Mouse (Mus musculus): ENCODE measurements around the gene Ubn1. TPM values are rescaled to one million over a fixed set of nuclear protein-coding genes. Genes with fewer than 3 reads are reported as not detected.
A peak's percentile ranks its signal among the peaks of the same experiment; 100 is the strongest.

Gene Ubn1
- total RNA-seq, 1 experiment from 2014 or later: 43.6 TPM

- DNase-seq: no peak
These were observed 22.1 kb downstream of the Ubn1 start for GRCm38 (mm10) chr16:5071974-5072373.

DNA sequence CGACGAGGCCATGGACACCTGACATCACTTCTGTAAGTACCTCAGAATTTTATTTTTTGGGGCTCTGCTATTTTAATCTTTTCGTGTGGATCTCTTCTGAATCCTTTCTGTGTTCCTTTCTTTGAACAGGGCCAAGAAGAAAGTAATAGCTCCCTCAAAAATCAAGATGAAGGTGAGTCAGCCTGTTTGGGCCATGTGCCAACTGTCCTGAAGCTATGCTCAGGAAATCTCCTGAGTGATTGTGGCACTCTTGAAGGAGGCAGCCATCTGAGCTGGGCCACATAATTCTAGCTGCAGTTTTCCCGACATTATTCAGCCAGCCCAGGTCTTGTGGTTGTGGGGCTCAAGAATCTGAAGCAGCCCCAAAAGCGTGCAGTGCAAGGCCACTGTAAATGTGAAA is 24.5 kb downstream of the Ubn1 start:
- DNase-seq: peak; percentile 44

DNA sequence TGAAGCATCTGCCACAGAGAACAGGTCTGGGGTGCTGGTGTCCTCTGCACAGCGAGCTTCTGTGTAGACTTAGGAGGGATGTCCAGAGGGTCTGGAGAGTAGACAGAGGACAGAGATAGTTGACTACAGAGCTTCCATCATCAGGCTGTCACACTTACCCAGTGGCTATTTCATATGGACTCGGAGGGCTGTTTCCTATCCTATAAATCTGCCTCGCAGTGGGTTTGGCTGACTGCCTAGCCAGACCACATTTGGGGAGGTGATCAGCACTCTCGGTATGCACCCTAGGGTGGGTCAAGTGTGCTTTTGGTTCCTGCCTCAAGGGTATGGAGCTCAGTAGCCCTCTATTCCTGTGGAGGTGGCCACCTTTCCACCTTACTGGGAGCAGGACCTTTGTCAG is 35.3 kb downstream of the Ubn1 start:
- no peak for DNase-seq

DNA sequence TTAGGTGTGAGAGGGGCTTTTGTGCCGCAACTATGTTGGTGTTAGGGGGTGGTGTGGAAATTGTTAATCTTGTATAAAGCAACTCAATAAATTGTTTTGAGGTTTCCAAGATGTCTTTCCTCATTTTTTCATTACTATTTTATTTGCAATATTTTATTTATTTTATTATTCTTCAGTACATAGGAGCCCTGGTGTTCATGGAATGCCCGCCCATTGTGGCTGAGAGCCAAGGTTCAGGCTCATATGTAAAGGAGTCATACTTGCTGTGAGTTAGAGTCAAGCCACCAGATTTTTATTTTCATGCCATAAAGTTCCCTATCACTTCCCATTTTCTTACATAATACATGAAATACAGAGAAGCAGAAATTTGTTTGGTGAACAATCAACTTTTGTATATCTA is 36.3 kb downstream of the Ubn1 start:
- DNase-seq: no peak

- DNase-seq: no peak
These were observed 39.2 kb downstream of the Ubn1 start for GRCm38 (mm10) chr16:5089021-5089420.

- DNase-seq: no peak
These were observed 43.4 kb downstream of the Ubn1 start for GRCm38 (mm10) chr16:5093285-5093684.

- no peak for DNase-seq
These were observed 46.6 kb downstream of the Ubn1 start for GRCm38 (mm10) chr16:5096504-5096903.

- no peak for DNase-seq
These were observed 51.1 kb downstream of the Ubn1 start for GRCm38 (mm10) chr16:5101000-5101399.

- DNase-seq: no peak
These were observed 60.0 kb downstream of the Ubn1 start for GRCm38 (mm10) chr16:5109877-5110276.

GRCm38 (mm10) chr16:5111021-5111420 is 61.2 kb downstream of the Ubn1 start:
- DNase-seq: no peak

- DNase-seq: no peak
These were observed 63.2 kb downstream of the Ubn1 start for GRCm38 (mm10) chr16:5113002-5113550.

GRCm38 (mm10) chr16:5113582-5113981 is 63.7 kb downstream of the Ubn1 start:
- DNase-seq: no peak

GRCm38 (mm10) chr16:5119385-5119784 is 69.5 kb downstream of the Ubn1 start:
- DNase-seq: no peak

- no peak for DNase-seq
These were observed 70.0 kb downstream of the Ubn1 start for GRCm38 (mm10) chr16:5119845-5120244.

GRCm38 (mm10) chr16:5123476-5123875 is 73.6 kb downstream of the Ubn1 start:
- DNase-seq: no peak

DNA sequence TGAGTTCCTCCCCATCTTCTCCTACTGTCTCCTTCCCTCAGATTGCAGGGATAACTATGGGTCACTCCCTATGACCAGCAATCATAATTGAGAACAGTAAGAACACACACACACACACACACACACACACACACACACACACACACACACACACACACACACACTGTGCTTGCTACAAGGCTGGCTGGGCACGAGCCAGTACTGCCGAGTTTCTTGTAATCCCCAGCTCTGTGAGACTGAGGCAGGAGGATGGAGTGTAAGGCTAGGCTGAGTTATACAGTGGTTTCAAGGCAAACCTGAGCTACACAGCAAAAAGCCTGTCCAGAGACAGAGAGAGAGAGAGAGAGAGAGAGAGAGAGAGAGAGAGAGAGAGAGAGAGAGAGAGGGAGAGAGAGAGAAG is 80.3 kb downstream of the Ubn1 start:
- no peak for DNase-seq

- DNase-seq: peak; percentile 64
These were observed 80.9 kb downstream of the Ubn1 start for GRCm38 (mm10) chr16:5130766-5131165.

- no peak for DNase-seq
These were observed 81.5 kb downstream of the Ubn1 start for GRCm38 (mm10) chr16:5131251-5131922.

- DNase-seq: peak; percentile 57
These were observed 82.5 kb downstream of the Ubn1 start, which contains the start of gene Ppl for GRCm38 (mm10) chr16:5132401-5132801. Gene Ppl (minus strand): TSS chr16:5132421.

- peak; percentile 72 for DNase-seq
These were observed 84.9 kb downstream of the Ubn1 start for GRCm38 (mm10) chr16:5134623-5135330.

DNA sequence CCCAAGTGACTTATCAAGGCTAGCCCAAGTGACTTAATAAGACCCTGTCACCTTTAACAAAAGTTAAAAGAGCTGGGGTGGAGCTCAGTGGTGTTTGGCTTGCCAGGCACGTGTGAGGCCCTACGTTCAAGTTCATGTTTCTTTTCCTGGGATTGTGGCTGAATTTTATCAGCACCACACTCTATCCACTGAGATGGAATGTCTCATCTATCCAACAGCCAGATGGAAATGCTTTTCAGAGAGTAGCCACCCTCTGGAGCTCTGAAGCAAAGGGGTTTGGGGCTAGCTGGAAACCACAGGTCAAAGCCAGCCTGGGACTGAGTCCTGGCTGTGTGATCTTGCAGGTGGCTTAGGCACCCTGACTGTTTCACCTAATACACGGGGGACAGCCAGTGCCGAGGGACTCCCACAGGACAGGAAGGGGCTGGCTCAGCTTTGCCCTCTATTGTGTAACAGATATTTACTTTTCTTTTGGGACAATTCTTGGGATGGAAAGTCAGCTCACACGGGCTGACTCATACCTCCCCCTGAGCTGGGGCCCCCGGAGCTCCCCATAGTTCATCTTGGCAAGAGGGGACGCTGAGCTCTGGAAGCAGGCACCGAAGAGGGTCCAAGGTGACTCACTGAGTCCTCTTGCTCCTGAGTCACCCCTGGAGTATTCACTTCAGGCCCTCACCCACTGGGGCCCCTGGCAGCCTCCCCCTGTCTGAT is 85.8 kb downstream of the Ubn1 start:
- peak; percentile 20 for DNase-seq
